Mouse (Mus musculus) olfactory bulb, adult 2 months (tissue): ENCODE results near the gene Rsad1.

ENCODE experiments used
- CTCF ChIP-seq: fragments of 200-500 bp; IDR thresholded peaks from 2 replicates; pipeline ENCODE4 v1.5.1; 2012; ENCODE audit warnings: low read depth, mild to moderate bottlenecking, low read length, moderate library complexity; ENCODE audit not compliant: insufficient read depth
- POLR2A ChIP-seq: fragments of 200-500 bp; IDR thresholded peaks from 2 replicates; pipeline ENCODE4 v1.6.1; 2012; ENCODE audit warnings: mild to moderate bottlenecking, low read depth, low read length, moderate library complexity; ENCODE audit not compliant: insufficient read depth

DNA sequence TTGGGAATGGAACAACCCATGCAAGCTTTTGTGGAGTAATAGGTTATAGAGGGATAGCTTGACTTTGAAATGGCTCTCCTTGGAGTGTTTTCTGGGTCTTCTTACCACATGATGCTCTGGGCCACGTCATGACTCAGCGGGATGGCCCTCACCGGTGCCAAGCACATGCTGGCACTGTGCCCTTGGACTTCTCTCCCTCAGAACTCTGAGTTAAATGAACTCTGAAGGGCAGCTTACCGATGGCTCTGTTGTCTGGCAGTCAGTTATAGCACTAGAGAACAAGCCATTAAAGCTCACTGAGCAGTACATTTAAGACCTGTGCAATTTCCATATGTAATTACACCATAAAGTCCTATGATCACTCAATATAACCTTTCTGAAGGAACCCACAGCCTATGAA is 48.3 kb upstream of the Rsad1 start:
- no peak for TF ChIP-seq CTCF
- TF ChIP-seq POLR2A: no peak
